ENCODE assay signal across 8 mouse cellular contexts in the genomic region with DNA sequence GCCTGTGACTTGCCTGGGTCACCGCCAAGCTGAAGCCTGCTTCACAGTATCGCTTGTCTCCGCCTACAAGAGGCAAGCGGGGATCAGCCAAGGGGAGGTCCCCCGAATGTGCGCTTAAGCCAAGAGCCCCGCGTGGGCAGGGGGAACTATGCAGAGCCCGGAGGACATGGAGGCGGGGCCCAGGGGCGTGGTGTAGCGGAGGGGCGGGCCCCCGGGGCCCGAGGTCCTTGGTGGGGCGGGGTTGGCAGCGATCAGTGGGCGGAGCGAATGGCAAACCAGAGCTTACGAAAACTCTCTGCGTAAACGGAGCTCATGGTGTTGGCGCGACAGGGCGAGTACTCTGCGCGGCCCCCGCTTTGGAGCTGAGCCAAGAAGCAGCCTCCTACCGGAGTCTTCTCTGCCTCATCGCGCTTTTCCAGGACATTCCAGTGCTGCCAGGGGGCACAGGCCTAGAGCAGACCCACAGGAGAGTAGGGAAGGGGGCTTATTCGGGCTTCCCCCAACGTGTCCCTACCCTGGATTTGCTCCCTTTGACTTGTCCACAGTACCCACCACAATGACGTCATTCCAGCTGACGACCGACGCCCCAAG. TPM values are rescaled to one million over a fixed set of nuclear protein-coding genes. Genes with fewer than 3 reads are reported as not detected.
A peak's percentile ranks its signal among the peaks of the same experiment; 100 is the strongest.
DNase-seq lines count a peak whose midpoint lies in the region; ATAC-seq lines count a peak whose summit lies in the region.

No protein-coding gene starts in this region.

- peak; percentile 94 for ATAC-seq in inflammation-experienced regulatory T-cells, adult 6 months
- ATAC-seq in megakaryocyte-erythroid progenitor cell, adult 5-6 weeks (replicated peaks; ENCODE audit: low FRiP score, low TSS enrichment, poor library complexity, severe bottlenecking), result peak; percentile 87

- intact Hi-C loops in gastrocnemius, postnatal 14 days (cut with DNase I; ENCODE audit: low total_unique reads), result no loop called here
- intact Hi-C loops in left cerebral cortex, postnatal 10 days (cut with DNase I), result no loop called here

- peak; percentile 99 to 100 for DNase-seq in adrenal gland, adult (ENCODE audit: inconsistent age in 2 of 2, low spot score in 1 of 2)
- DNase-seq in embryo, embryonic 10.5 days (ENCODE audit: low spot score), result peak; percentile 93
- peak; percentile 98 for DNase-seq in gastrocnemius, postnatal 14 days
- DNase-seq in left cerebral cortex, postnatal 10 days (ENCODE audit: extremely low spot score in 1 of 2, low spot score in 2 of 2), result peak; percentile 88 to 97
- DNase-seq in right cerebral cortex, postnatal 25 days, result peak; percentile 89
- DNase-seq in urinary bladder, postnatal 4 days (ENCODE audit: low spot score in 2 of 2), result peak; percentile 99 to 100

RNA-seq across cellular contexts. Expression of a gene that starts 2.8 kb away (rescaled TPM):
- 1 to 10 TPM; 1.6 to 2.5 TPM for total RNA-seq in gastrocnemius, postnatal 14 days (2021)
- polyA plus RNA-seq in inflammation-experienced regulatory T-cells, adult 6 months (2017; shearing (Covaris generic)), result 1 to 10 TPM in 1 of 3 experiments, under 1 TPM in 2; 0.45 to 2.0 (median 0.94) TPM
- total RNA-seq in left cerebral cortex, postnatal 10 days (2021), result 1 to 10 TPM; 3.2 to 3.3 TPM
- 27.7 and 30.8 TPM in 2 replicates for total RNA-seq in megakaryocyte-erythroid progenitor cell, adult 5-6 weeks (2014; fragmentation: Nextera tagmentation)
- 26.5 and 73.4 TPM in 2 replicates for total RNA-seq in megakaryocyte-erythroid progenitor cell, adult 5-6 weeks (2017)

RNA-seq across cellular contexts. Expression of a gene that starts 19.7 kb away (rescaled TPM):
- total RNA-seq in gastrocnemius, postnatal 14 days (2021), result 1 to 10 TPM; 6.2 to 7.3 TPM
- polyA plus RNA-seq in inflammation-experienced regulatory T-cells, adult 6 months (2017; shearing (Covaris generic)), result not detected
- total RNA-seq in left cerebral cortex, postnatal 10 days (2021), result 100 to 1,000 TPM; 125 to 135 TPM
- total RNA-seq in megakaryocyte-erythroid progenitor cell, adult 5-6 weeks (2014; fragmentation: Nextera tagmentation), result 0.82 TPM in 1 of 2 replicates, not detected in the other
- total RNA-seq in megakaryocyte-erythroid progenitor cell, adult 5-6 weeks (2017), result 0.28 TPM in 1 of 2 replicates, not detected in the other

RNA-seq across cellular contexts. Expression of a gene that starts 37.0 kb away (rescaled TPM):
- total RNA-seq in gastrocnemius, postnatal 14 days (2021), result 10 to 100 TPM; 57.2 to 63.7 TPM
- polyA plus RNA-seq in inflammation-experienced regulatory T-cells, adult 6 months (2017; shearing (Covaris generic)), result 10 to 100 TPM; 21.8 to 32.1 (median 26.1) TPM
- total RNA-seq in left cerebral cortex, postnatal 10 days (2021), result 10 to 100 TPM; 79.2 to 79.4 TPM
- 16.1 and 17.8 TPM in 2 replicates for total RNA-seq in megakaryocyte-erythroid progenitor cell, adult 5-6 weeks (2014; fragmentation: Nextera tagmentation)
- total RNA-seq in megakaryocyte-erythroid progenitor cell, adult 5-6 weeks (2017), result 5.4 and 14.2 TPM in 2 replicates

RNA-seq across cellular contexts. Expression of a gene that starts 59.4 kb away (rescaled TPM):
- 10 to 100 TPM; 46.6 to 48.9 TPM for total RNA-seq in gastrocnemius, postnatal 14 days (2021)
- 10 to 100 TPM; 40.1 to 61.9 (median 53.3) TPM for polyA plus RNA-seq in inflammation-experienced regulatory T-cells, adult 6 months (2017; shearing (Covaris generic))
- 10 to 100 TPM; 64.8 to 66.7 TPM for total RNA-seq in left cerebral cortex, postnatal 10 days (2021)
- 115 and 148 TPM in 2 replicates for total RNA-seq in megakaryocyte-erythroid progenitor cell, adult 5-6 weeks (2014; fragmentation: Nextera tagmentation)
- total RNA-seq in megakaryocyte-erythroid progenitor cell, adult 5-6 weeks (2017), result 43.8 and 55.9 TPM in 2 replicates

Comparison
In these comparisons a context has a peak if more than half of its experiments do, and no peak if none do; other contexts are left out.
1. Peak in every context shown above with its lines: DNase-seq and ATAC-seq.
2. RNA of a gene that starts 2.8 kb away (total RNA-seq): 26.5 to 73.4 TPM in megakaryocyte-erythroid progenitor cell, adult 5-6 weeks; 3.2 to 3.3 TPM in left cerebral cortex, postnatal 10 days and 1.6 to 2.5 TPM in gastrocnemius, postnatal 14 days; every median in the first group is over 4 times any median in the second.
3. RNA of a gene that starts 19.7 kb away (total RNA-seq): 125 to 135 TPM in left cerebral cortex, postnatal 10 days; 6.2 to 7.3 TPM in gastrocnemius, postnatal 14 days and 0.28 to 0.82 TPM in megakaryocyte-erythroid progenitor cell, adult 5-6 weeks; every median in the first group is over 10 times any median in the second.